Comparison of ENCODE assay signal across 8 mouse cellular contexts in genomic region chr13:25562746-25563145, GRCm38 (mm10).
DNase-seq lines count a peak whose midpoint lies in the region; ATAC-seq and TF ChIP-seq lines count a peak whose summit lies in the region.

No protein-coding gene starts in this region.

- ATAC-seq in heart, embryonic 12.5 days (ENCODE audit: insufficient number of reproducible peaks, low FRiP score) = no peak
- peak; percentile 52 for ATAC-seq in forebrain, embryonic 16.5 days
- no peak for ATAC-seq in midbrain, postnatal 0 days (ENCODE audit: low FRiP score)

- no peaks in the 10 kb centered on the region for H3K27me3 ChIP-seq in heart, embryonic 10.5 days (ENCODE audit: insufficient read depth, poor library complexity, severe bottlenecking)
- no peaks in the 10 kb centered on the region for H3K27me3 ChIP-seq in heart, embryonic 12.5 days (replicated peaks)
- no peaks in the 10 kb centered on the region for H3K27me3 ChIP-seq in forebrain, embryonic 16.5 days (replicated peaks; ENCODE audit: control insufficient read depth, insufficient read depth, low read length)
- no peaks in the 10 kb centered on the region for H3K27me3 ChIP-seq in midbrain, postnatal 0 days (ENCODE audit: insufficient read depth, low read length)

- no peaks in the 10 kb centered on the region for H3K4me1 ChIP-seq in heart, embryonic 10.5 days
- no peaks in the 10 kb centered on the region for H3K4me1 ChIP-seq in heart, embryonic 12.5 days (replicated peaks)
- H3K4me1 ChIP-seq in forebrain, embryonic 16.5 days (replicated peaks; ENCODE audit: control insufficient read depth, insufficient read depth, low read length) = no peaks in the 10 kb centered on the region
- no peaks in the 10 kb centered on the region for H3K4me1 ChIP-seq in midbrain, postnatal 0 days (ENCODE audit: insufficient read depth, low read length)

- H3K4me2 ChIP-seq in heart, embryonic 12.5 days = no peak overlapping the region
- no peak overlapping the region for H3K4me2 ChIP-seq in forebrain, embryonic 16.5 days (ENCODE audit: low read length)
- no peak overlapping the region for H3K4me2 ChIP-seq in midbrain, postnatal 0 days (ENCODE audit: low read depth, low read length, poor library complexity, severe bottlenecking)

- TF ChIP-seq CTCF in midbrain, postnatal 0 days (IDR thresholded peaks at IDR 0.05) = peak; percentile 89

- H3K9me3 ChIP-seq in heart, embryonic 10.5 days = no peaks in the 10 kb centered on the region
- no peaks in the 10 kb centered on the region for H3K9me3 ChIP-seq in heart, embryonic 12.5 days (replicated peaks)
- no peaks in the 10 kb centered on the region for H3K9me3 ChIP-seq in forebrain, embryonic 16.5 days (ENCODE audit: control insufficient read depth, low read length)
- no peaks in the 10 kb centered on the region for H3K9me3 ChIP-seq in midbrain, postnatal 0 days (ENCODE audit: low read length)

- no peaks in the 10 kb centered on the region for H3K36me3 ChIP-seq in heart, embryonic 10.5 days
- no peaks in the 10 kb centered on the region for H3K36me3 ChIP-seq in heart, embryonic 12.5 days
- H3K36me3 ChIP-seq in forebrain, embryonic 16.5 days (ENCODE audit: control insufficient read depth, insufficient read depth) = no peaks in the 10 kb centered on the region
- H3K36me3 ChIP-seq in midbrain, postnatal 0 days (ENCODE audit: insufficient read depth, low read length) = no peaks in the 10 kb centered on the region

- H3K4me3 ChIP-seq in heart, embryonic 10.5 days = no peak overlapping the region
- no peak overlapping the region for H3K4me3 ChIP-seq in heart, embryonic 12.5 days
- no peak overlapping the region for H3K4me3 ChIP-seq in forebrain, embryonic 16.5 days (replicated peaks; ENCODE audit: low read length)
- H3K4me3 ChIP-seq in midbrain, postnatal 0 days (ENCODE audit: low read depth, low read length) = no peak overlapping the region

- no peak overlapping the region for H3K27ac ChIP-seq in heart, embryonic 10.5 days
- H3K27ac ChIP-seq in heart, embryonic 12.5 days (ENCODE audit: poor library complexity, severe bottlenecking) = no peak overlapping the region
- no peak overlapping the region for H3K27ac ChIP-seq in forebrain, embryonic 16.5 days (ENCODE audit: low read length)
- no peak overlapping the region for H3K27ac ChIP-seq in midbrain, postnatal 0 days (ENCODE audit: low read depth, low read length)

- 21% methylated on average over 2 of the region's 2 CpGs for WGBS in heart, embryonic 10.5 days
- WGBS in heart, embryonic 12.5 days = 13% methylated on average over 2 of the region's 2 CpGs
- 0% methylated on average over 2 of the region's 2 CpGs for WGBS in forebrain, embryonic 16.5 days
- WGBS in midbrain, postnatal 0 days = 7% methylated on average over 2 of the region's 2 CpGs

- intact Hi-C loops in left cerebral cortex, postnatal 25 days (cut with DNase I) = loop anchor here (5.0 to 10.0 kb wide), 3 partner anchors 332 to 440 kb away; no protein-coding TSS in a partner anchor

- no peak overlapping the region for H3K9ac ChIP-seq in heart, embryonic 12.5 days
- H3K9ac ChIP-seq in forebrain, embryonic 16.5 days (replicated peaks; ENCODE audit: low read depth, low read length) = no peak overlapping the region
- H3K9ac ChIP-seq in midbrain, postnatal 0 days (replicated peaks; ENCODE audit: low read length, poor library complexity, severe bottlenecking) = no peak overlapping the region

- DNase-seq in heart, embryonic 10.5 days (ENCODE audit: low spot score) = peak; percentile 74
- DNase-seq in c-Kit-positive CD71-negative TER-119-negative erythroid progenitor cells, embryonic 14.5 days (ENCODE audit: low read depth) = peak; percentile 25
- DNase-seq in kidney, adult 8-10 months = peak; percentile 6 to 30
- DNase-seq in left cerebral cortex, postnatal 25 days (ENCODE audit: low spot score in 2 of 2) = peak; percentile 63 to 70
- DNase-seq in midbrain, postnatal 0 days (ENCODE audit: low spot score) = peak; percentile 86
- peak; percentile 9 for DNase-seq in testis, postnatal 14 days (ENCODE audit: low spot score)

Comparison
In these comparisons a context has a peak if more than half of its experiments do, and no peak if none do; other contexts are left out.
1. DNase-seq: peak in every context shown above with its lines; median percentile 86 in midbrain, postnatal 0 days; 74 in heart, embryonic 10.5 days; 66 in left cerebral cortex, postnatal 25 days; 25 in c-Kit-positive CD71-negative TER-119-negative erythroid progenitor cells, embryonic 14.5 days; 18 in kidney, adult 8-10 months; 9 in testis, postnatal 14 days.